Mouse (Mus musculus): ENCODE results near the gene Celsr1. TPM values are rescaled to one million over a fixed set of nuclear protein-coding genes. Genes with fewer than 3 reads are reported as not detected.

The Celsr1 gene
- total RNA-seq (2014; fragmentation: Nextera tagmentation) (4.6 and 4.7 TPM in 2 replicates), total RNA-seq (2017) (1.3 TPM in 2 replicates), polyA plus RNA-seq (2012) (21.7 and 27.6 TPM in 2 replicates)

- Histone ChIP-seq H3K9me3 (replicated peaks) (peaks cover 46% of the 10 kb centered on the region), H3K36me3 (replicated peaks) (peaks cover 30% of the 10 kb centered on the region), H3K27me3 (ENCODE audit: insufficient read depth, low read length) (peaks cover 33% of the 10 kb centered on the region), H3K4me1 (ENCODE audit: insufficient read depth, low read depth, low read length) (peaks cover 15% of the 10 kb centered on the region), H3K4me3 (ENCODE audit: low read depth, low read length) (peak within 1 kb of the TSS; percentile 67)
- DNase-seq (ENCODE audit: low spot score) = no peak
- no peak for ATAC-seq (ENCODE audit: extremely low read depth, insufficient number of reproducible peaks, low FRiP score, poor library complexity, severe bottlenecking)
- TF ChIP-seq GATA1 (IDR thresholded peaks at IDR 0.05; ENCODE audit: borderline replicate concordance, low read length) (no peak), POLR2AphosphoS5 (IDR thresholded peaks at IDR 0.05; ENCODE audit: insufficient replicate concordance, low read depth, low read length) (no peak), GATA2 (IDR thresholded peaks at IDR 0.05; ENCODE audit: borderline replicate concordance, low read depth, low read length) (no peak), CTCF (IDR thresholded peaks at IDR 0.05; ENCODE audit: low read depth, low read length) (no peak), TAL1 (conservative IDR thresholded peaks at IDR 0.05; ENCODE audit: low read depth, low read length) (no peak)
Observed at GRCm38 (mm10) chr15:86033191-86033841, at the start of gene Celsr1. Gene Celsr1, minus strand, starts transcription at chr15:86033777.

- no peak for TF ChIP-seq TAL1 (conservative IDR thresholded peaks at IDR 0.05; ENCODE audit: low read depth, low read length)
- TF ChIP-seq POLR2AphosphoS5 (IDR thresholded peaks at IDR 0.05; ENCODE audit: insufficient replicate concordance, low read depth, low read length) = no peak
- TF ChIP-seq CTCF (IDR thresholded peaks at IDR 0.05; ENCODE audit: low read depth, low read length) = no peak
- TF ChIP-seq GATA1 (IDR thresholded peaks at IDR 0.05; ENCODE audit: borderline replicate concordance, low read length) = no peak
- TF ChIP-seq GATA2 (IDR thresholded peaks at IDR 0.05; ENCODE audit: borderline replicate concordance, low read depth, low read length) = no peak
- H3K4me1 ChIP-seq (ENCODE audit: insufficient read depth, low read depth, low read length) = peaks cover 93% of the 10 kb centered on the region
- DNase-seq (ENCODE audit: low spot score) (no peak), ATAC-seq (ENCODE audit: extremely low read depth, insufficient number of reproducible peaks, low FRiP score, poor library complexity, severe bottlenecking) (no peak)
- H3K27me3 ChIP-seq (ENCODE audit: insufficient read depth, low read length) = no peaks in the 10 kb centered on the region
- no peaks in the 10 kb centered on the region for H3K9me3 ChIP-seq (replicated peaks)
- peaks cover 100% of the 10 kb centered on the region for H3K36me3 ChIP-seq (replicated peaks)
- no peak overlapping the region for H3K4me3 ChIP-seq (ENCODE audit: low read depth, low read length)
Observed at GRCm38 (mm10) chr15:86083261-86083741, 49.7 kb upstream of the Celsr1 start.

- no peak overlapping the region for H3K4me3 ChIP-seq (ENCODE audit: low read depth, low read length)
- H3K4me1 ChIP-seq (ENCODE audit: insufficient read depth, low read depth, low read length) = peaks cover 93% of the 10 kb centered on the region
- TF ChIP-seq POLR2AphosphoS5 (IDR thresholded peaks at IDR 0.05; ENCODE audit: insufficient replicate concordance, low read depth, low read length) = no peak
- TF ChIP-seq GATA2 (IDR thresholded peaks at IDR 0.05; ENCODE audit: borderline replicate concordance, low read depth, low read length) = no peak
- no peak for TF ChIP-seq GATA1 (IDR thresholded peaks at IDR 0.05; ENCODE audit: borderline replicate concordance, low read length)
- TF ChIP-seq CTCF (IDR thresholded peaks at IDR 0.05; ENCODE audit: low read depth, low read length) = no peak
- TF ChIP-seq TAL1 (conservative IDR thresholded peaks at IDR 0.05; ENCODE audit: low read depth, low read length) = no peak
- peaks cover 100% of the 10 kb centered on the region for H3K36me3 ChIP-seq (replicated peaks)
- ATAC-seq (ENCODE audit: extremely low read depth, insufficient number of reproducible peaks, low FRiP score, poor library complexity, severe bottlenecking) = no peak
- DNase-seq (ENCODE audit: low spot score) = no peak
- H3K9me3 ChIP-seq (replicated peaks) = no peaks in the 10 kb centered on the region
- no peaks in the 10 kb centered on the region for H3K27me3 ChIP-seq (ENCODE audit: insufficient read depth, low read length)
Observed at GRCm38 (mm10) chr15:86082551-86082961, 49.0 kb upstream of the Celsr1 start.

GRCm38 (mm10) chr15:86081654-86082053 lies 48.1 kb upstream of the Celsr1 start:
- Histone ChIP-seq H3K4me3 (ENCODE audit: low read depth, low read length) (no peak overlapping the region), H3K27me3 (ENCODE audit: insufficient read depth, low read length) (no peaks in the 10 kb centered on the region), H3K4me1 (ENCODE audit: insufficient read depth, low read depth, low read length) (peaks cover 92% of the 10 kb centered on the region), H3K36me3 (replicated peaks) (peaks cover 100% of the 10 kb centered on the region), H3K9me3 (replicated peaks) (no peaks in the 10 kb centered on the region)
- no peak for ATAC-seq (ENCODE audit: extremely low read depth, insufficient number of reproducible peaks, low FRiP score, poor library complexity, severe bottlenecking)
- no peak for TF ChIP-seq TAL1 (conservative IDR thresholded peaks at IDR 0.05; ENCODE audit: low read depth, low read length)
- no peak for TF ChIP-seq CTCF (IDR thresholded peaks at IDR 0.05; ENCODE audit: low read depth, low read length)
- TF ChIP-seq POLR2AphosphoS5 (IDR thresholded peaks at IDR 0.05; ENCODE audit: insufficient replicate concordance, low read depth, low read length) = no peak
- DNase-seq (ENCODE audit: low spot score) = no peak

GRCm38 (mm10) chr15:86080408-86080807 lies 46.8 kb upstream of the Celsr1 start:
- Histone ChIP-seq H3K4me3 (ENCODE audit: low read depth, low read length) (no peak overlapping the region), H3K4me1 (ENCODE audit: insufficient read depth, low read depth, low read length) (peaks cover 92% of the 10 kb centered on the region), H3K9me3 (replicated peaks) (no peaks in the 10 kb centered on the region), H3K36me3 (replicated peaks) (peaks cover 100% of the 10 kb centered on the region), H3K27me3 (ENCODE audit: insufficient read depth, low read length) (no peaks in the 10 kb centered on the region)
- TF ChIP-seq TAL1 (conservative IDR thresholded peaks at IDR 0.05; ENCODE audit: low read depth, low read length) (no peak), CTCF (IDR thresholded peaks at IDR 0.05; ENCODE audit: low read depth, low read length) (no peak), GATA1 (IDR thresholded peaks at IDR 0.05; ENCODE audit: borderline replicate concordance, low read length) (no peak), POLR2AphosphoS5 (IDR thresholded peaks at IDR 0.05; ENCODE audit: insufficient replicate concordance, low read depth, low read length) (no peak), GATA2 (IDR thresholded peaks at IDR 0.05; ENCODE audit: borderline replicate concordance, low read depth, low read length) (no peak)
- DNase-seq (ENCODE audit: low spot score) (no peak), ATAC-seq (ENCODE audit: extremely low read depth, insufficient number of reproducible peaks, low FRiP score, poor library complexity, severe bottlenecking) (no peak)

- no peaks in the 10 kb centered on the region for H3K27me3 ChIP-seq (ENCODE audit: insufficient read depth, low read length)
- H3K9me3 ChIP-seq (replicated peaks) = no peaks in the 10 kb centered on the region
- H3K4me1 ChIP-seq (ENCODE audit: insufficient read depth, low read depth, low read length) = peaks cover 90% of the 10 kb centered on the region
- TF ChIP-seq POLR2AphosphoS5 (IDR thresholded peaks at IDR 0.05; ENCODE audit: insufficient replicate concordance, low read depth, low read length) (no peak), TAL1 (conservative IDR thresholded peaks at IDR 0.05; ENCODE audit: low read depth, low read length) (no peak), CTCF (IDR thresholded peaks at IDR 0.05; ENCODE audit: low read depth, low read length) (no peak), GATA2 (IDR thresholded peaks at IDR 0.05; ENCODE audit: borderline replicate concordance, low read depth, low read length) (no peak), GATA1 (IDR thresholded peaks at IDR 0.05; ENCODE audit: borderline replicate concordance, low read length) (no peak)
- DNase-seq (ENCODE audit: low spot score) (no peak), ATAC-seq (ENCODE audit: extremely low read depth, insufficient number of reproducible peaks, low FRiP score, poor library complexity, severe bottlenecking) (no peak)
- no peak overlapping the region for H3K4me3 ChIP-seq (ENCODE audit: low read depth, low read length)
- peaks cover 98% of the 10 kb centered on the region for H3K36me3 ChIP-seq (replicated peaks)
Observed at GRCm38 (mm10) chr15:86079876-86080275, 46.3 kb upstream of the Celsr1 start.
